Mouse (Mus musculus): ENCODE measurements around the gene Foxr1. TPM values are rescaled to one million over a fixed set of nuclear protein-coding genes. Genes with fewer than 3 reads are reported as not detected.

The Foxr1 gene
- polyA plus RNA-seq, 2 experiments = not detected

DNA sequence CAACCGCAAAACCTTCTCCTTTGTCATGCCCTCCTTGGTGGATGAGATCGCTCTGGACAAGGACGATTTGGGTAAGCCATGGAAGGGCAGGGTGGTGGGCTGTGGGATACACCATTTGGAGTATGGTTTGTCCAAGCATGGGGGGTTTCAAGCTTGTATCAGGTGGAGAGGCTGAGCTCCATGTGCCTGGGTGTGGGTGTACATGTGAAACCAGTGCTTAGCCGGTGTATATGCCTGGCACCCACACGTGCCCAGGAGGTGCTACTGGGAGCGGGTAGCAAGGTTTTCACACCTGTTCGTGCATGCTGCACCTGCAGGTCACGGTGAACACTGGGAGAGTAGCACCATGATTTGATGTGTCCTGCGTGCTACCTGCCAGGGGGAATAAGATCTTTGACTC is 42.4 kb downstream of the Foxr1 start:
- H3K4me2 ChIP-seq (ENCODE audit: low read depth) = peak overlapping the region; percentile 83
- H3K9me3 ChIP-seq (ENCODE audit: control insufficient read depth, low read length) = no peaks in the 10 kb centered on the region
- peak overlapping the region; percentile 15 to 61; a peak in 3 of 4 replicates for H3K4me3 ChIP-seq (ENCODE audit: insufficient read depth in 1 of 2, low read depth in 2 of 2, low read length in 2 of 2)
- TF ChIP-seq CTCF (IDR thresholded peaks at IDR 0.05; ENCODE audit: low read depth) (no peak), EP300 (IDR thresholded peaks at IDR 0.05; ENCODE audit: low read depth) (no peak)
- no peak for DNase-seq (ENCODE audit: low read depth in 3 of 3, low spot score in 3 of 3)
- H3K4me1 ChIP-seq (replicated peaks; ENCODE audit: control insufficient read depth in 2 of 2, insufficient read depth in 2 of 2, low read length in 1 of 2) = peaks cover 3 to 17% of the 10 kb centered on the region in 2 experiments; a peak in 3 of 4 replicates
- H3K36me3 ChIP-seq (replicated peaks; ENCODE audit: control insufficient read depth, insufficient read depth, low read depth) = peaks cover 23% of the 10 kb centered on the region
- no peak for ATAC-seq (ENCODE audit: insufficient read depth)
- 80% methylated on average over 9 of the region's 9 CpGs for WGBS (ENCODE audit: insufficient replicate concordance)
- H3K9ac ChIP-seq (replicated peaks) = no peak overlapping the region; the same call in 1 of the 2 replicates
- H3K27me3 ChIP-seq (ENCODE audit: control insufficient read depth, insufficient read depth, low read length) = no peaks in the 10 kb centered on the region
- H3K27ac ChIP-seq = no peak overlapping the region

DNA sequence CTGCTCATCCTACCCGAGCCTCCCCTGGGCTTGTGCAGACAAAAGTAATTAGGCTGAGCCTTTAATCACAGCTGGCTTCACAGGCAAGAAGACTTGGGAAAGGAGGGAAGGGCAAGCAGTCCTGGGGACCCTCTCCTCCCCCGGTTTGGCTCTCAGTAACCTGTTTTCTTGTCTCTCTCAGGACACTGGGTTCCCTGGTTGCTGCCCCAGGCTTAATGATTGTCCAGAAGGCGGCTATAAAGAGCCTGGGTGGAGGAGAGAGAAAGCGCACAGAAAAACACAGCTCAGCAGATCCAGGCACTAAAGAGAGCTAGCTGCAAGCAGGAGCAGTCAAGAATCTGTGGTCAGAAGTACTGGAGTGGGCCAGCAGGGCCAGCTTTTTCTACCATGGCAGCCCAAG is 42.8 kb downstream of the Foxr1 start:
- WGBS (ENCODE audit: insufficient replicate concordance) = 48% methylated on average over 4 of the region's 4 CpGs
- ATAC-seq (ENCODE audit: insufficient read depth) = no peak
- Histone ChIP-seq H3K9me3 (ENCODE audit: control insufficient read depth, low read length) (no peaks in the 10 kb centered on the region), H3K27me3 (ENCODE audit: control insufficient read depth, insufficient read depth, low read length) (no peaks in the 10 kb centered on the region), H3K4me3 (ENCODE audit: insufficient read depth in 1 of 2, low read depth in 2 of 2, low read length in 2 of 2) (peak overlapping the region; percentile 61 to 63), H3K9ac (replicated peaks) (peak overlapping the region; percentile 85), H3K4me1 (replicated peaks; ENCODE audit: control insufficient read depth in 2 of 2, insufficient read depth in 2 of 2, low read length in 1 of 2) (peaks cover 3 to 17% of the 10 kb centered on the region in 2 experiments; a peak in 3 of 4 replicates), H3K36me3 (replicated peaks; ENCODE audit: control insufficient read depth, insufficient read depth, low read depth) (peaks cover 19% of the 10 kb centered on the region), H3K4me2 (ENCODE audit: low read depth) (peak overlapping the region; percentile 83), H3K27ac (peak overlapping the region; percentile 28)
- TF ChIP-seq EP300 (IDR thresholded peaks at IDR 0.05; ENCODE audit: low read depth) = no peak
- TF ChIP-seq CTCF (IDR thresholded peaks at IDR 0.05; ENCODE audit: low read depth) = no peak
- DNase-seq (ENCODE audit: low read depth in 3 of 3, low spot score in 3 of 3) = no peak

DNA sequence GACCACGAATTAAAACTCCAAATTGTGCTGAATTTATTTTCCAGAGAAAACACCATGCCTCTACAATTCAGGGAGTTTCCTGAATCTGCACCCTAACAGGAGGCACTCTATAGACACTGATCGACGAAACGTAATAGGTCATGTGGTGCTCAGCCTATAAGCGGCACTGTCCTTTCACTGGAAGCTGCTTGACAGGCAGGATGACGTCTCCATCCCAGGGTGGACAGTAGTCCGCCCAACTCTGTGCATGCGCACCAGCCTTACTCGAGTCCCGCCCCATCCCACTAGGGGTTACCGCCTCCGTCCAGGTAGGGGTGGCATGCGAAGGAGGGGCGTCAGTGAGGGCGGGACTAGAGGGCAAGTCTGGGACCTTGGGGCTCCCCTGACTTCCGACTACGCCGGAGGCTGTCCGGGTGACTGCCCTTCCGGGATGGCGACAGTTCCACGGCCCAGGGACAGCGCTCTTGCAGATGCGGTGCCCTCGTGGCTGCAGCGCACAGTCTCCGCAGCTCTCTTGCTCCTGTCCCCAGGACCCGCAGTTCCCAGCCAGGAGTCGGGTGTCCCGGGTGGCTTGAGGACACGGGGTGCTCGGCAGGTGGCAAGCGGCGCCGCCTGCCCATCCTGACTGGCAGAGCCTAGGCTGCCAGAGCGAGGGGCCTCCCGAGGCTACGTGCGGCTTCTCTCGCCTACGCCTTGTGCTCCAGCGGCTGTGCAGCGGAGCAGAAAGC is 44.1 kb downstream of the Foxr1 start, which contains the start of gene Slc37a4:
Gene Slc37a4 (plus strand): TSS at position 169 of the 728 bp plus-strand sequence.
- Histone ChIP-seq H3K9ac (replicated peaks) (peak within 1 kb of the TSS; percentile 85), H3K4me2 (ENCODE audit: low read depth) (peak within 1 kb of the TSS; percentile 83), H3K36me3 (replicated peaks; ENCODE audit: control insufficient read depth, insufficient read depth, low read depth) (peaks cover 9% of the 10 kb centered on the region), H3K27ac (peak within 1 kb of the TSS; percentile 55), H3K4me1 (replicated peaks; ENCODE audit: control insufficient read depth in 2 of 2, insufficient read depth in 2 of 2, low read length in 1 of 2) (peaks cover 3 to 17% of the 10 kb centered on the region in 2 experiments; a peak in 3 of 4 replicates), H3K9me3 (ENCODE audit: control insufficient read depth, low read length) (no peaks in the 10 kb centered on the region), H3K4me3 (ENCODE audit: insufficient read depth in 1 of 2, low read depth in 2 of 2, low read length in 2 of 2) (peak within 1 kb of the TSS; percentile 61 to 63), H3K27me3 (ENCODE audit: control insufficient read depth, insufficient read depth, low read length) (no peaks in the 10 kb centered on the region)
- DNase-seq (ENCODE audit: low read depth in 3 of 3, low spot score in 3 of 3) = peak; percentile 95 to 99 (median 96)
- ATAC-seq (ENCODE audit: insufficient read depth) = peak; percentile 98
- no peak for TF ChIP-seq EP300 (IDR thresholded peaks at IDR 0.05; ENCODE audit: low read depth)
- TF ChIP-seq CTCF (IDR thresholded peaks at IDR 0.05; ENCODE audit: low read depth) = peak; percentile 45
- WGBS (ENCODE audit: insufficient replicate concordance) = under 1% methylated on average over 43 of the region's 43 CpGs

- no peak overlapping the region for H3K27ac ChIP-seq
- H3K4me3 ChIP-seq (ENCODE audit: insufficient read depth in 1 of 2, low read depth in 2 of 2, low read length in 2 of 2) = no peak overlapping the region
- H3K9me3 ChIP-seq (ENCODE audit: control insufficient read depth, low read length) = no peaks in the 10 kb centered on the region
- WGBS (ENCODE audit: insufficient replicate concordance) = 24% methylated on average over 4 of the region's 4 CpGs
- no peak for TF ChIP-seq EP300 (IDR thresholded peaks at IDR 0.05; ENCODE audit: low read depth)
- peak; percentile 94 for TF ChIP-seq CTCF (IDR thresholded peaks at IDR 0.05; ENCODE audit: low read depth)
- no peak overlapping the region for H3K4me2 ChIP-seq (ENCODE audit: low read depth)
- H3K4me1 ChIP-seq (replicated peaks; ENCODE audit: control insufficient read depth in 2 of 2, insufficient read depth in 2 of 2, low read length in 1 of 2) = peaks cover 0 to 6% of the 10 kb centered on the region in 2 experiments; a peak in 2 of 4 replicates
- H3K27me3 ChIP-seq (ENCODE audit: control insufficient read depth, insufficient read depth, low read length) = no peaks in the 10 kb centered on the region
- peak; percentile 41; the same call in 1 of the 2 replicates for ATAC-seq (ENCODE audit: insufficient read depth)
- DNase-seq (ENCODE audit: low read depth in 3 of 3, low spot score in 3 of 3) = no peak
- H3K36me3 ChIP-seq (replicated peaks; ENCODE audit: control insufficient read depth, insufficient read depth, low read depth) = peaks cover 19% of the 10 kb centered on the region
- H3K9ac ChIP-seq (replicated peaks) = no peak overlapping the region
Observed at GRCm38 (mm10) chr9:44391466-44391865, 49.5 kb downstream of the Foxr1 start.

DNA sequence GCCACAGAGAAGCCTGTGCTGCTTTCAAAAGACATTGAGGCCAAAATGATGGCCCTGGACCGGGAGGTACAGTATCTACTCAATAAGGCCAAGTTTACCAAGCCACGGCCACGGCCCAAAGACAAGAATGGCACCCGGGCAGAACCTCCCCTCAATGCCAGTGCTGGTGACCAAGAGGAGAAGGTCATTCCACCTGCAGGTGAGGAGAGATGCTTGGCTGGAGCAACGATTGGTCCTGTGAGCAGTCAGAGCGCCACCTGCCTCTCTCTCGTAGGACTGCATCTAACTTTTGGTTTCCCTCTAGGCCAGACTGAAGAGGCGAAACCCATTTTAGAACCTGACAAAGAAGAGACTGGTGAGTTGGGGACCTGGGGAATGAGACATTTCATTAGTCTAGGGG is 51.7 kb downstream of the Foxr1 start:
- Histone ChIP-seq H3K36me3 (replicated peaks; ENCODE audit: control insufficient read depth, insufficient read depth, low read depth) (peaks cover 38% of the 10 kb centered on the region), H3K4me2 (ENCODE audit: low read depth) (no peak overlapping the region), H3K27me3 (ENCODE audit: control insufficient read depth, insufficient read depth, low read length) (no peaks in the 10 kb centered on the region), H3K4me3 (ENCODE audit: insufficient read depth in 1 of 2, low read depth in 2 of 2, low read length in 2 of 2) (no peak overlapping the region), H3K9me3 (ENCODE audit: control insufficient read depth, low read length) (no peaks in the 10 kb centered on the region), H3K4me1 (replicated peaks; ENCODE audit: control insufficient read depth in 2 of 2, insufficient read depth in 2 of 2, low read length in 1 of 2) (no peaks in the 10 kb centered on the region), H3K27ac (no peak overlapping the region), H3K9ac (replicated peaks) (no peak overlapping the region)
- ATAC-seq (ENCODE audit: insufficient read depth) = no peak
- WGBS (ENCODE audit: insufficient replicate concordance) = 50% methylated on average over 8 of the region's 8 CpGs
- no peak for DNase-seq (ENCODE audit: low read depth in 3 of 3, low spot score in 3 of 3)
- TF ChIP-seq CTCF (IDR thresholded peaks at IDR 0.05; ENCODE audit: low read depth) (peak; percentile 91), EP300 (IDR thresholded peaks at IDR 0.05; ENCODE audit: low read depth) (no peak)
